ENCODE assay signal across 22 mouse cellular contexts in genomic region chr5:106385219-106385618, GRCm38 (mm10).
DNase-seq lines count a peak whose midpoint lies in the region; ATAC-seq lines count a peak whose summit lies in the region.
"Had no signal": no experiment of that assay in that cellular context is flagged by ENCODE, and none has a peak within 500 bp of the region (broad histone marks: within the 10 kb centered on the region; RNA-seq: fewer than 3 reads in every experiment).

No protein-coding gene starts in this region.

- H3K27ac ChIP-seq in forebrain, embryonic 14.5 days (ENCODE audit: low read depth, low read length) = no peak overlapping the region
- H3K27ac ChIP-seq in forebrain, embryonic 10.5 days = no peak overlapping the region
- H3K27ac ChIP-seq in neural tube, embryonic 11.5 days (ENCODE audit: low read depth, low read length) = no peak overlapping the region
- H3K27ac ChIP-seq in neural tube, embryonic 15.5 days (replicated peaks) = no peak overlapping the region
- no peak overlapping the region for H3K27ac ChIP-seq in midbrain, embryonic 14.5 days (replicated peaks; ENCODE audit: low read depth, low read length)
- H3K27ac ChIP-seq: embryonic facial prominence, embryonic 10.5 days; heart, embryonic 10.5 days; hindbrain, embryonic 14.5 days had no signal

- no peak for ATAC-seq in forebrain, embryonic 14.5 days
- ATAC-seq in neural tube, embryonic 11.5 days (ENCODE audit: insufficient read depth, low FRiP score, low TSS enrichment) = peak; percentile 38; the same call in 1 of the 2 replicates
- ATAC-seq in neural tube, embryonic 15.5 days (ENCODE audit: low FRiP score) = no peak
- ATAC-seq in midbrain, embryonic 14.5 days (ENCODE audit: low FRiP score, low TSS enrichment) = peak; percentile 43; the same call in 1 of the 2 replicates
- ATAC-seq: inflammation-experienced regulatory T-cells, adult 6 months; intestine, postnatal 0 days had no signal

- WGBS in forebrain, embryonic 14.5 days = 5% methylated on average over 6 of the region's 6 CpGs
- WGBS in forebrain, embryonic 10.5 days = 40% methylated on average over 6 of the region's 6 CpGs
- 67% methylated on average over 6 of the region's 6 CpGs for WGBS in neural tube, embryonic 11.5 days
- WGBS in neural tube, embryonic 15.5 days = 38% methylated on average over 6 of the region's 6 CpGs
- 12% methylated on average over 6 of the region's 6 CpGs for WGBS in midbrain, embryonic 14.5 days

- H3K36me3 ChIP-seq in forebrain, embryonic 14.5 days (ENCODE audit: control insufficient read depth, insufficient read depth, low read length) = no peaks in the 10 kb centered on the region
- H3K36me3 ChIP-seq in forebrain, embryonic 10.5 days (replicated peaks) = no peaks in the 10 kb centered on the region
- no peaks in the 10 kb centered on the region for H3K36me3 ChIP-seq in neural tube, embryonic 11.5 days (ENCODE audit: control insufficient read depth, insufficient read depth, low read length)
- H3K36me3 ChIP-seq in neural tube, embryonic 15.5 days = no peaks in the 10 kb centered on the region
- no peaks in the 10 kb centered on the region for H3K36me3 ChIP-seq in midbrain, embryonic 14.5 days (ENCODE audit: control insufficient read depth, insufficient read depth, low read length)
- H3K36me3 ChIP-seq: embryonic facial prominence, embryonic 10.5 days; heart, embryonic 10.5 days had no signal

- no peak overlapping the region for H3K9ac ChIP-seq in forebrain, embryonic 14.5 days (ENCODE audit: low read length)
- H3K9ac ChIP-seq in neural tube, embryonic 11.5 days (ENCODE audit: low read length) = no peak overlapping the region
- no peak overlapping the region for H3K9ac ChIP-seq in neural tube, embryonic 15.5 days (replicated peaks)
- no peak overlapping the region for H3K9ac ChIP-seq in midbrain, embryonic 14.5 days (replicated peaks; ENCODE audit: low read length)
- H3K9ac ChIP-seq: hindbrain, embryonic 14.5 days had no signal

- peak; percentile 55 for DNase-seq in forebrain, embryonic 14.5 days (ENCODE audit: low spot score)
- no peak for DNase-seq in forebrain, embryonic 10.5 days (ENCODE audit: extremely low spot score, low spot score)
- DNase-seq in neural tube, embryonic 11.5 days (ENCODE audit: low spot score) = no peak
- peak; percentile 58 for DNase-seq in midbrain, embryonic 14.5 days
- DNase-seq in retina, postnatal 1 day = peak; percentile 31
- DNase-seq in embryo, embryonic 10.5 days (ENCODE audit: low spot score) = no peak
- DNase-seq in embryo, embryonic 10 days (ENCODE audit: low spot score) = no peak
- DNase-seq: adrenal gland, adult 8-10 months; adrenal gland, postnatal 36 days; cerebellum, adult 11 months; cerebellum, adult 8-10 months; cerebellum, postnatal 14 days; gastrocnemius, postnatal 10 days; heart, adult 18-20 months; heart, postnatal 10 days; heart, postnatal 4 days had no signal

- H3K9me3 ChIP-seq in forebrain, embryonic 14.5 days (replicated peaks; ENCODE audit: control insufficient read depth, low read length) = no peaks in the 10 kb centered on the region; the same call in 1 of the 2 replicates
- peaks cover 5% of the 10 kb centered on the region for H3K9me3 ChIP-seq in forebrain, embryonic 10.5 days
- no peaks in the 10 kb centered on the region for H3K9me3 ChIP-seq in neural tube, embryonic 11.5 days (ENCODE audit: control insufficient read depth, low read length)
- no peaks in the 10 kb centered on the region for H3K9me3 ChIP-seq in neural tube, embryonic 15.5 days (replicated peaks)
- no peaks in the 10 kb centered on the region for H3K9me3 ChIP-seq in midbrain, embryonic 14.5 days (ENCODE audit: control insufficient read depth, low read length)
- H3K9me3 ChIP-seq: embryonic facial prominence, embryonic 10.5 days; heart, embryonic 10.5 days had no signal

- H3K27me3 ChIP-seq in forebrain, embryonic 14.5 days (replicated peaks; ENCODE audit: control insufficient read depth, insufficient read depth, low read length) = peaks cover 61% of the 10 kb centered on the region
- peaks cover 100% of the 10 kb centered on the region for H3K27me3 ChIP-seq in forebrain, embryonic 10.5 days (ENCODE audit: poor library complexity, severe bottlenecking)
- no peaks in the 10 kb centered on the region for H3K27me3 ChIP-seq in neural tube, embryonic 11.5 days (ENCODE audit: control insufficient read depth, insufficient read depth, low read length)
- H3K27me3 ChIP-seq in neural tube, embryonic 15.5 days (replicated peaks) = 0 out of 2 replicates have a peak, but pooled peaks cover 3% of the 10 kb centered on the region
- no peaks in the 10 kb centered on the region for H3K27me3 ChIP-seq in midbrain, embryonic 14.5 days (ENCODE audit: control insufficient read depth, insufficient read depth, low read length)

- H3K4me1 ChIP-seq in forebrain, embryonic 14.5 days (ENCODE audit: control insufficient read depth, insufficient read depth, low read length) = peaks cover 11% of the 10 kb centered on the region
- peaks cover 41% of the 10 kb centered on the region for H3K4me1 ChIP-seq in forebrain, embryonic 10.5 days
- no peaks in the 10 kb centered on the region for H3K4me1 ChIP-seq in neural tube, embryonic 11.5 days (ENCODE audit: control insufficient read depth, insufficient read depth, low read length)
- peaks cover 14% of the 10 kb centered on the region; the same call in 1 of the 2 replicates for H3K4me1 ChIP-seq in neural tube, embryonic 15.5 days
- H3K4me1 ChIP-seq in midbrain, embryonic 14.5 days (ENCODE audit: control insufficient read depth, insufficient read depth, low read length) = peaks cover 21% of the 10 kb centered on the region
- H3K4me1 ChIP-seq: heart, embryonic 10.5 days had no signal

- H3K4me2 ChIP-seq in forebrain, embryonic 14.5 days (ENCODE audit: low read length) = no peak overlapping the region
- no peak overlapping the region for H3K4me2 ChIP-seq in neural tube, embryonic 11.5 days (ENCODE audit: low read depth)
- no peak overlapping the region for H3K4me2 ChIP-seq in neural tube, embryonic 15.5 days
- H3K4me2 ChIP-seq in midbrain, embryonic 14.5 days (ENCODE audit: low read length) = no peak overlapping the region
- H3K4me2 ChIP-seq: hindbrain, embryonic 14.5 days had no signal

- no peak overlapping the region for H3K4me3 ChIP-seq in forebrain, embryonic 14.5 days (ENCODE audit: low read depth, low read length)
- no peak overlapping the region for H3K4me3 ChIP-seq in forebrain, embryonic 10.5 days
- no peak overlapping the region for H3K4me3 ChIP-seq in neural tube, embryonic 11.5 days (ENCODE audit: low read depth, low read length)
- no peak overlapping the region for H3K4me3 ChIP-seq in neural tube, embryonic 15.5 days (replicated peaks)
- no peak overlapping the region for H3K4me3 ChIP-seq in midbrain, embryonic 14.5 days (replicated peaks; ENCODE audit: low read depth, low read length)
- H3K4me3 ChIP-seq: embryonic facial prominence, embryonic 10.5 days; heart, embryonic 10.5 days had no signal

Comparison
In these comparisons a context has a peak if more than half of its experiments do, and no peak if none do; other contexts are left out.
1. ATAC-seq: peak in neural tube, embryonic 11.5 days (single experiment) and midbrain, embryonic 14.5 days (single experiment); none in forebrain, embryonic 14.5 days (single experiment) and neural tube, embryonic 15.5 days (single experiment).
2. DNase-seq: peak in forebrain, embryonic 14.5 days (single experiment), midbrain, embryonic 14.5 days (single experiment) and retina, postnatal 1 day (single experiment); none in forebrain, embryonic 10.5 days (single experiment), neural tube, embryonic 11.5 days (single experiment), embryo, embryonic 10.5 days (single experiment) and embryo, embryonic 10 days (single experiment).